Mouse (Mus musculus): Measurements from ENCODE around the gene Clmn. TPM values are rescaled to one million over a fixed set of nuclear protein-coding genes. Genes with fewer than 3 reads are reported as not detected.

The Clmn gene
- total RNA-seq, 2 experiments from 2014 or later: 2.6 to 3.2 TPM

- Histone ChIP-seq H3K27ac (no peak overlapping the region), H3K4me3 (no peak overlapping the region)
- no peak for DNase-seq
- no peak for TF ChIP-seq CTCF (IDR thresholded peaks at IDR 0.05)
- intact Hi-C loops (cut with DNase I): no loop called here
Observed at GRCm38 (mm10) chr12:104847227-104847626, 17.6 kb downstream of the Clmn start.

GRCm38 (mm10) chr12:104845707-104846106 is 19.2 kb downstream of the Clmn start:
- DNase-seq: peak; percentile 63
- H3K4me3 ChIP-seq: peak overlapping the region; percentile 66
- H3K27ac ChIP-seq: peak overlapping the region; percentile 78
- intact Hi-C loops (cut with DNase I): no loop called here
- no peak for TF ChIP-seq CTCF (IDR thresholded peaks at IDR 0.05)

GRCm38 (mm10) chr12:104844989-104845388 is 19.9 kb downstream of the Clmn start:
- intact Hi-C loops (cut with DNase I): no loop called here
- Histone ChIP-seq H3K4me3 (no peak overlapping the region), H3K27ac (peak overlapping the region; percentile 78)
- no peak for TF ChIP-seq CTCF (IDR thresholded peaks at IDR 0.05)
- DNase-seq: no peak

- DNase-seq: no peak
- intact Hi-C loops (cut with DNase I): no loop called here
- no peak for TF ChIP-seq CTCF (IDR thresholded peaks at IDR 0.05)
- Histone ChIP-seq H3K27ac (0 out of 2 replicates have a peak overlapping the region, but pooled peaks have one; percentile 78), H3K4me3 (no peak overlapping the region)
Observed at GRCm38 (mm10) chr12:104844279-104844678, 20.6 kb downstream of the Clmn start.

GRCm38 (mm10) chr12:104841256-104841655 is 23.6 kb downstream of the Clmn start:
- Histone ChIP-seq H3K27ac (no peak overlapping the region), H3K4me3 (no peak overlapping the region)
- intact Hi-C loops (cut with DNase I): no loop called here
- no peak for DNase-seq
- no peak for TF ChIP-seq CTCF (IDR thresholded peaks at IDR 0.05)

GRCm38 (mm10) chr12:104838987-104839386 is 25.9 kb downstream of the Clmn start:
- intact Hi-C loops (cut with DNase I): loop anchor here (2.0 to 10.0 kb wide), 2 partner anchors 100 to 186 kb away; no protein-coding TSS in a partner anchor
- Histone ChIP-seq H3K4me3 (no peak overlapping the region), H3K27ac (0 out of 2 replicates have a peak overlapping the region, but pooled peaks have one; percentile 4)
- no peak for DNase-seq
- TF ChIP-seq CTCF (IDR thresholded peaks at IDR 0.05): peak; percentile 64

- Histone ChIP-seq H3K4me3 (no peak overlapping the region), H3K27ac (no peak overlapping the region)
- intact Hi-C loops (cut with DNase I): loop anchor here (2.0 to 10.0 kb wide), 2 partner anchors 100 to 186 kb away; no protein-coding TSS in a partner anchor
- no peak for DNase-seq
- no peak for TF ChIP-seq CTCF (IDR thresholded peaks at IDR 0.05)
Observed at GRCm38 (mm10) chr12:104838462-104838861, 26.4 kb downstream of the Clmn start.

- no peak for DNase-seq
- TF ChIP-seq CTCF (IDR thresholded peaks at IDR 0.05): no peak
- intact Hi-C loops (cut with DNase I): loop anchor here (2.0 to 10.0 kb wide), 2 partner anchors 101 to 187 kb away; no protein-coding TSS in a partner anchor
- H3K4me3 ChIP-seq: no peak overlapping the region
- no peak overlapping the region for H3K27ac ChIP-seq
Observed at GRCm38 (mm10) chr12:104837957-104838401, 26.9 kb downstream of the Clmn start.

GRCm38 (mm10) chr12:104837111-104837837 is 27.6 kb downstream of the Clmn start:
- intact Hi-C loops (cut with DNase I): loop anchor here (10.0 kb wide), 1 partner anchor 188 kb away; no protein-coding TSS in a partner anchor
- peak; percentile 66 for DNase-seq
- TF ChIP-seq CTCF (IDR thresholded peaks at IDR 0.05): no peak
- H3K27ac ChIP-seq: no peak overlapping the region
- H3K4me3 ChIP-seq: no peak overlapping the region

GRCm38 (mm10) chr12:104836230-104836629 is 28.6 kb downstream of the Clmn start:
- TF ChIP-seq CTCF (IDR thresholded peaks at IDR 0.05): no peak
- H3K27ac ChIP-seq: no peak overlapping the region
- intact Hi-C loops (cut with DNase I): loop anchor here (10.0 kb wide), 1 partner anchor 189 kb away; no protein-coding TSS in a partner anchor
- no peak for DNase-seq
- H3K4me3 ChIP-seq: no peak overlapping the region

- Histone ChIP-seq H3K4me3 (no peak overlapping the region), H3K27ac (no peak overlapping the region)
- no peak for TF ChIP-seq CTCF (IDR thresholded peaks at IDR 0.05)
- DNase-seq: no peak
- intact Hi-C loops (cut with DNase I): loop anchor here (10.0 kb wide), 1 partner anchor 189 kb away; no protein-coding TSS in a partner anchor
Observed at GRCm38 (mm10) chr12:104835369-104836094, 29.3 kb downstream of the Clmn start.

GRCm38 (mm10) chr12:104834772-104835171 is 30.1 kb downstream of the Clmn start:
- DNase-seq: no peak
- no peak overlapping the region for H3K27ac ChIP-seq
- H3K4me3 ChIP-seq: no peak overlapping the region
- intact Hi-C loops (cut with DNase I): loop anchor here (10.0 kb wide), 1 partner anchor 190 kb away; no protein-coding TSS in a partner anchor
- no peak for TF ChIP-seq CTCF (IDR thresholded peaks at IDR 0.05)
